Mouse (Mus musculus) CH12.LX (cell line): ENCODE data around the gene Tet3.

Experiments
- BHLHE40 ChIP-seq: IDR thresholded peaks from 2 replicates; pipeline ENCODE4 v1.6.1; 2011; ENCODE audit warnings: mild to moderate bottlenecking, low read depth, low read length, improper control_type of control experiment
- CHD1 ChIP-seq: IDR thresholded peaks from 2 replicates; pipeline ENCODE4 v1.6.1; 2012; ENCODE audit warnings: low read depth, low read length, improper control_type of control experiment, inconsistent platforms
- CTCF ChIP-seq, 2 experiments: IDR thresholded peaks in 1 of 2; conservative IDR thresholded peaks in 1 of 2; 2 replicates each; pipeline ENCODE4 v1.5.1; 2011 to 2012; ENCODE audit warnings: low read depth in 2 of 2, low read length in 2 of 2, improper control_type of control experiment in 1 of 2, inconsistent platforms in 1 of 2, mild to moderate bottlenecking in 1 of 2, moderate library complexity in 1 of 2
- ELF1 ChIP-seq: IDR thresholded peaks from 2 replicates; pipeline ENCODE4 v1.6.1; 2014; ENCODE audit warnings: low read depth, mild to moderate bottlenecking, inconsistent platforms, low read length, improper control_type of control experiment
- EP300 ChIP-seq: IDR thresholded peaks from 2 replicates; pipeline ENCODE4 v1.6.1; 2011; ENCODE audit warnings: low read length, improper control_type of control experiment
- HCFC1 ChIP-seq: IDR thresholded peaks from 2 replicates; pipeline ENCODE4 v1.6.1; 2012; ENCODE audit warnings: low read depth, mild to moderate bottlenecking, inconsistent platforms, low read length, improper control_type of control experiment
- KAT2A ChIP-seq: IDR thresholded peaks from 2 replicates; pipeline ENCODE4 v1.6.1; 2012; ENCODE audit warnings: low read length, improper control_type of control experiment, inconsistent platforms; ENCODE audit not compliant: insufficient replicate concordance
- MAX ChIP-seq: IDR thresholded peaks from 2 replicates; pipeline ENCODE4 v1.6.1; 2011; ENCODE audit warnings: low read length, improper control_type of control experiment
- MEF2A ChIP-seq: IDR thresholded peaks from 2 replicates; pipeline ENCODE4 v1.6.1; 2014; ENCODE audit warnings: low read depth, mild to moderate bottlenecking, inconsistent platforms, low read length, improper control_type of control experiment, borderline replicate concordance
- POLR2A ChIP-seq: IDR thresholded peaks from 2 replicates; pipeline ENCODE4 v1.6.1; 2011; ENCODE audit warnings: low read depth, mild to moderate bottlenecking, improper control_type of control experiment, low read length
- POLR2AphosphoS2 ChIP-seq: IDR thresholded peaks from 2 replicates; pipeline ENCODE4 v1.6.1; 2011; ENCODE audit warnings: low read depth, low read length, improper control_type of control experiment
- TBP ChIP-seq: conservative IDR thresholded peaks from 2 replicates; pipeline ENCODE4 v1.6.1; 2011; ENCODE audit warnings: low read depth, low read length, improper control_type of control experiment
- USF1 ChIP-seq: IDR thresholded peaks from 2 replicates; pipeline ENCODE4 v1.6.1; 2014; ENCODE audit warnings: low read depth, mild to moderate bottlenecking, inconsistent platforms, low read length, improper control_type of control experiment
- ZNF384 ChIP-seq: IDR thresholded peaks from 2 replicates; pipeline ENCODE4 v1.6.1; 2012; ENCODE audit warnings: low read depth, low read length, improper control_type of control experiment, inconsistent platforms

GRCm38 (mm10) chr6:83479193-83479592, 20.3 kb upstream of the Tet3 start:
- no peak for TF ChIP-seq CHD1
- TF ChIP-seq POLR2A = no peak
- TF ChIP-seq ZNF384 = no peak
- no peak for TF ChIP-seq USF1
- no peak for TF ChIP-seq TBP
- no peak for TF ChIP-seq MAX
- no peak for TF ChIP-seq KAT2A
- TF ChIP-seq MEF2A = no peak
- TF ChIP-seq EP300 = no peak
- no peak for TF ChIP-seq POLR2AphosphoS2
- no peak for TF ChIP-seq ELF1
- TF ChIP-seq CTCF (conservative IDR thresholded peaks at IDR 0.05 in 1 of 2, IDR thresholded peaks at IDR 0.05 in 1 of 2; ENCODE audit: low read depth in 2 of 2, low read length in 2 of 2) = no peak
- no peak for TF ChIP-seq HCFC1
- TF ChIP-seq BHLHE40 = no peak
